Mouse (Mus musculus) splenic B cell, adult 2 months (primary cell): ENCODE results near the gene Ttll5.

Source experiments
- DNase-seq: peaks from one replicate; pipeline ENCODE4 v3.0.0-alpha.2; 2011; ENCODE audit warnings: low read depth, low spot score
- H3K27me3 ChIP-seq: 2 replicates; pipeline ENCODE4 v1.6.1; 2012; ENCODE audit warnings: mild to moderate bottlenecking, low read length, moderate library complexity, mixed read lengths; ENCODE audit not compliant: control insufficient read depth, poor library complexity, insufficient read depth, severe bottlenecking
- H3K36me3 ChIP-seq: 2 replicates; pipeline ENCODE4 v1.6.1; 2012; ENCODE audit warnings: mild to moderate bottlenecking, low read length, moderate library complexity, mixed read lengths; ENCODE audit not compliant: control insufficient read depth, poor library complexity, insufficient read depth, severe bottlenecking

Gene Ttll5

DNA sequence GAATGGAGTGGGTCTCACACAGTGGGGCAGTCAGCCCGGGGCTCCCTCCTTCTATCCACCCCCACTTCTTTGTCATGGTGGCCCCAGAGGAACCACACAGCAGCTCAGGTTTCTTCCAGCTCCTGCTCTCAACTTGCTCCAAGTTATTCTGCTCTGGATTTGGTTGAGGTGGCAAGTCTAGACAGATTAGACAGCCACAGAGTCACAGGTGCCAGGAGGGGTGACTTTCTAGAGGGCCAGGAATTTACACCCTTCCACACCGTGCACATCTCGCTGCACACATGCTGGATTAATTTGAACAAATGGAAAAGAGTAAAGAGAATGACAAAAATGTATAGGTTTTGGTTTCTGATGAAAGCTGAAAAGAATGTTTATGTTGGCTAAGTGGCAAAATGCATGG is 276.3 kb downstream of the Ttll5 start:
- Histone ChIP-seq H3K36me3 (no peaks in the 10 kb centered on the region), H3K27me3 (no peaks in the 10 kb centered on the region)
- DNase-seq, result no peak

DNA sequence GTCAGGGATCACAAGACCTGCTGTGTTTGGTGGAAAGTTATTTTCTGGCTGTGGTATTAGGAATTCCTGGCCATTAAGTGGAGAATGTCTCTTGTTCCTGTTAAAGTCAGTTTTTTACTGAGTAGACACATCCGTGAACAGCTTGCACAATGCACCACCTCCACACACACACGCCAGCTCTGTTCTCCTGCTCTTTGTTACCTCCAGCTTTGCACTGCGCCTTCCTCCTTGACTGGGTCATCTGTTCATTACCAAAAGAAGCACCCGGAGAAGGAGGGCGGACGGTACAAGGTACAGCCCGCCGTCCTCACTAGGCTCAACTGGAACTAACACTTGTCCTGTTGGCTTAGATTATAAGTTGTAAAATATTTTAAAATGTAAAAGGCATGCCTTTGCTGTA is 278.2 kb downstream of the Ttll5 start:
- DNase-seq, result no peak
- Histone ChIP-seq H3K27me3 (no peaks in the 10 kb centered on the region), H3K36me3 (no peaks in the 10 kb centered on the region)

DNA sequence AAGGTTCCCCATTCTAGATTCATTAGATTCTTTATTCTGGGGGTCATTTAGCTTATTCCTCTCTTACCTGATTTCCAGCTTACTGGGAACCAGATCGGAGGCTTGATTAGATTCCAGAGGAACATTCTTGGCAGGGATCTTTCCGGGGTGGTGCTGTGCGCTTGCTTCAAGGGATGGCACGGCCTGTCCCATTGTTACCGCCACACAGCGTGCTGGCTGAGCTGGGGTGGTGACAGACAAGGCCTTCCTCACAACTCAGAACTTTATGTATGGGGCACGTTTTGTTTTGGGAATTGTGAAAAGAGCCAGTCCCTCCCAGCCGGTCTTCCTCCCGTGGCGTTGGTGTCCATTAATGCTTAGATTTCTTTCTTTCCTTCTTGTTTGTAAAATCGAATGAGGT is 278.9 kb downstream of the Ttll5 start:
- no peaks in the 10 kb centered on the region for H3K27me3 ChIP-seq
- no peaks in the 10 kb centered on the region for H3K36me3 ChIP-seq
- DNase-seq, result no peak

DNA sequence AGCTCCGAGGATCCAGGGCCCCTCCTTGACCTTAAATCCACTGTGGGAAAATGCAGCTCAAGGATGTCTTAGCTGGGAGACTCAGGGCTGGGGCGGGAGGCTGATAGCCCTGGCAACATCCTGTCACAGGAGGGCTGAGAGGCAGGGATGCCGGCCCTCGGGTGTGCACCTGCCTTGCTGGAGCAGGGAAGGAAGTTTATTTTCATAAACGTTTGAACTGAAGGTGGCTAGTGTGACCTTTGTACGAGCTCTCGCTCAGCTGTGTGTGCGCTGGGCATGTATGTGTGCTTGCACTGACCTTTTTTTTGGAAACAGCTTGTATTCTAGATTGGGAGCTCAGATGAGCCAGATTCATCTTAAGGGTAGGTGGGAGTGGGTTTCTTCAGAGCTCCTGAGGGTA is 279.4 kb downstream of the Ttll5 start:
- H3K36me3 ChIP-seq, result no peaks in the 10 kb centered on the region
- no peaks in the 10 kb centered on the region for H3K27me3 ChIP-seq
- DNase-seq, result no peak

DNA sequence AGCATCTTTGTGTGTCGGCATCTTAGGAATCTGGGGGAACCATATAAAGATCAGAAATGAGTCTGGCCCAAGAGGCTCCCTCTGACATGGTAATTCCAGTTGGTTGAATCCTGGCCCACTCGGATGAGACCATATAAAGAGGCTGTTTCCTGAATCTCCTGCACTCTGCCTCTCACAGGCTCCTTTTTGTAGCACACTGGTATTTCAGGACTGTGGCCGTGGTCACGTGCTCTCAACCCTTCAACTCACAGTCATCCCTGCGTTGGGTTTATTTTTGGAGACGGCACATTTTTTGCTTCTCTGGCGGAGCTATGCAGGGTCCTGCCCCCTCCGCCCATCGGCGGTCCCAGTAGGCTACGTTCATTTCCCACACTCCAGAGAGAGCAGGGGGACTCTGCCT is 279.8 kb downstream of the Ttll5 start:
- no peak for DNase-seq
- Histone ChIP-seq H3K36me3 (no peaks in the 10 kb centered on the region), H3K27me3 (no peaks in the 10 kb centered on the region)

DNA sequence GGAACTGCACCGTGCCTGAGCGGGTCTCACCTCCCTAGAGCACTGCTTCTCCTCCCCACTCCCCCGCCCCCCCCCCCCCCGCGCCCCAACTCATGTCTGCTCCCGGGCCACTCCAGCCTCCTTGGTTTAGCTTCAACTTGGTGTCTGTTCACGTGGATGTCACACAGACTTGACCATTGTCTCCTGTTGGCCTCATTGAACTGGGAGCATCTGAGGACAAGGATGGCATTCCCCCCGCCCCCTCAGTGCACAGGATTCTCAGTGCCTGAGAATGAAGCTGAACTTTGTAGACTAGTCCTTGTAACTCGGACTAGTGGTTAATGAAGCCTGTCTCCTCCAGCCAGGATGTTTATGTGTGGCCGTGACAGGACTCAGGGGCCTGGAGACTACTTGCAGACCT is 281.1 kb downstream of the Ttll5 start:
- no peak for DNase-seq
- Histone ChIP-seq H3K27me3 (no peaks in the 10 kb centered on the region), H3K36me3 (no peaks in the 10 kb centered on the region)

DNA sequence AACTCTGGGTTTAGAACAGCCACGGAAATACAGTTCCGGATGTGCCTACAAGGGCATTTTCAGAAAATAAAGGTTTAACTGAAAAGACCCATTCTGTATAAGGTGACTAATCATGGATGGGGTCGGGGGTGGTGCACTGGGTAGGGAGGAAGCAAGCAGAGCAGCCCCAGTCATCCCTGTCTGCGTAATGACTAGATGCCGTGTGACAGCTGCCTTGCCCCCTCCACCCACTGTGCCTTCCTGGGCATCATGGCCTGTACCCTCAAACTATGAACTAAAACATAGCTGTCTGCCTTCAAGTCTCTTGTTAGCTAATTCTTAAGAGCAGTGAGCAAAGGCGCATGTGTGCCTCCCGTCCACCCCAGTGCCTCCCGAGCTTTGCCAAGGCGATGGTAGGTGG is 281.6 kb downstream of the Ttll5 start:
- H3K36me3 ChIP-seq, result no peaks in the 10 kb centered on the region
- no peaks in the 10 kb centered on the region for H3K27me3 ChIP-seq
- no peak for DNase-seq

DNA sequence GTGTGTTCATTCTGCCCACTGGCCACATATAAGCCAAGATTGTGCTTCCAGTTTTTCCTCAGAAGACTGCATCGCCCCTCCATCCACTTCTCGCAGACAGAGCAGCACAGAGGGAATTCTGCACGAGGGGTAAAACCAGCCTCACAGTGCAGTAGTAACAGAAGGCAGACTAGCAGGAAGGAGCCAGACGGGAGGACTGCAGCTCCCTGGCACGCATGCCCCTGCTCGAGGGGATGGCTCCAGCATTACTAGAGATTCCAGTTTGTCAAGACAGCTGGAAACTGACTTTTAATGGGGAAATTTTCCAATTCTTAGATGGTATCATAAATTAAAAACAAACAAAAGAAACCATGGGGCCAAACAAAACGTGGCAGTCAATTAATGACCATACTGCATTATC is 283.2 kb downstream of the Ttll5 start:
- H3K36me3 ChIP-seq, result no peaks in the 10 kb centered on the region

DNA sequence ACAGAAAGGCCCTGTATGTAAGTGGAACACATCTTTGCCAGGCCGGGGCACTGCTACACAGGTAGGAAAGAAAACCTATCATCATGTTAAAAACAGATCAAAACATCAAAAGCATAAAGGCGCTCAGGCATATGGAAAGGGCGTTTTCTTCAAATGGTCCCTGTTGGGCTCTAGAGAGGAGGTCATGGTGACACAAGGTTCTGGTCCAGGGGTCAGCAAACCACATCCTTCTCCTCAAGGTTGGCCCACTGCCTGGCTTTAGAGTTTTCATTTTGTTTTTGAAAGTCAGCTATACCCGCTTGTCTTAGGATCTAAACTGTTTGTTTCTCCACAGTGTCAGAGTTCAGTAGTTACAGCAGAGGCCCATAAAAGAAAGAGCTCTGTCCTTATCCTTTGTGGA is 285.1 kb downstream of the Ttll5 start:
- H3K36me3 ChIP-seq, result no peaks in the 10 kb centered on the region
- H3K27me3 ChIP-seq, result no peaks in the 10 kb centered on the region
- peak; percentile 71 for DNase-seq

More for the DNA sequence above, 283.2 kb downstream of the Ttll5 start:
- no peak for DNase-seq
- no peaks in the 10 kb centered on the region for H3K27me3 ChIP-seq

DNA sequence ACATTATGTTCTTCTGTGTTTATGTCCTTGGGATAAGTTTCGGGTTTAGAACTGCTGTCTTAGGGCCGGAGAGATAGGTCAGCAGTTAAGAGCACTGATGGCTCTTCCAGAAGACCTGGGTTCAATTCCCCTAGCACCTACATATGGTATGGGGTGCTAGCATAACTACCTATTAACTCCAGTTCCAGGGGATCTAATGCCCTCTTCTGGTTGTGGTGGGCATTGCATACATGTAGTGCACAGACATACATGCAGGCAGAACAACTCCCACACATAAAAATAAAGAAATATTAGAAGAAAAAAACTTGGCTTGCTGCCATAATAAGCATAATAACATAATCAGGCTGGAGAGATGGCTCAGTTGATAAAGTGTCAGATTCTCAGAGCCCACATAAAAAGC is 286.2 kb downstream of the Ttll5 start:
- peak; percentile 67 for DNase-seq
- Histone ChIP-seq H3K36me3 (no peaks in the 10 kb centered on the region), H3K27me3 (no peaks in the 10 kb centered on the region)
